Mouse (Mus musculus) forebrain, embryonic 15.5 days (tissue): ENCODE results near the gene Slc38a9. TPM values are rescaled to one million over a fixed set of nuclear protein-coding genes. Genes with fewer than 3 reads are reported as not detected.

Experiments used
- ATAC-seq: fragments of 200-750 bp; cut with Nextera tagmentation; replicated peaks from 2 replicates; pipeline ENCODE4 v1.8.0; 2017; ENCODE audit warnings: mild to moderate bottlenecking, moderate TSS enrichment, moderate library complexity
- H3K27ac ChIP-seq: fragments of 300-500 bp; sonication (generic); replicated peaks from 2 replicates; pipeline ENCODE4 v1.5.1; 2015; ENCODE audit warnings: mild to moderate bottlenecking, inconsistent platforms
- H3K27me3 ChIP-seq: fragments of 300-500 bp; sonication (generic); 2 replicates; pipeline ENCODE4 v1.6.1; 2015; ENCODE audit warnings: inconsistent platforms
- H3K36me3 ChIP-seq: fragments of 300-500 bp; sonication (generic); 2 replicates; pipeline ENCODE4 v1.6.1; 2015; ENCODE audit warnings: mild to moderate bottlenecking, inconsistent platforms
- H3K4me1 ChIP-seq: fragments of 300-500 bp; sonication (generic); 2 replicates; pipeline ENCODE4 v1.6.1; 2015; ENCODE audit warnings: inconsistent platforms
- H3K4me2 ChIP-seq: fragments of 300-500 bp; sonication (generic); replicated peaks from 2 replicates; pipeline ENCODE4 v1.6.1; 2015; ENCODE audit warnings: mild to moderate bottlenecking, inconsistent platforms
- H3K4me3 ChIP-seq: fragments of 300-500 bp; sonication (generic); 2 replicates; pipeline ENCODE4 v1.5.1; 2015; ENCODE audit warnings: mild to moderate bottlenecking, inconsistent platforms
- H3K9ac ChIP-seq: fragments of 300-500 bp; sonication (generic); replicated peaks from 2 replicates; pipeline ENCODE4 v1.6.1; 2015; ENCODE audit warnings: mild to moderate bottlenecking, inconsistent platforms
- H3K9me3 ChIP-seq: fragments of 300-500 bp; sonication (generic); 2 replicates; pipeline ENCODE4 v1.6.1; 2016; ENCODE audit warnings: inconsistent platforms
- WGBS: fragments of 180-500 bp; shearing (Covaris S2); methylation state at CpG from one replicate; pipeline ENCODE4 v1.1.7; 2015; ENCODE audit warnings: mixed read lengths; 5-methylcytosine and 5-hydroxymethylcytosine counted together
- polyA plus RNA-seq: library from polyadenylated mRNA; unstranded; fragments of >200 nt; fragmentation: Nextera tagmentation; extraction: Ambion mirVana; gene quantifications from 2 replicates; pipeline ENCODE4 v1.2.1, GENCODE M21; 2015

The Slc38a9 gene
- polyA plus RNA-seq, 1 experiment from 2014 or later, result 28.0 TPM

GRCm38 (mm10) chr13:112652205-112652604 is 8.3 kb upstream of the Slc38a9 start, which contains the start of gene Ddx4:
Gene Ddx4, minus strand, starts transcription at chr13:112652475.
- H3K4me2 ChIP-seq, result no peak within 1 kb of the TSS
- no peaks in the 10 kb centered on the region for H3K36me3 ChIP-seq
- no peaks in the 10 kb centered on the region for H3K27me3 ChIP-seq
- H3K4me3 ChIP-seq, result no peak within 1 kb of the TSS
- no peak within 1 kb of the TSS for H3K9ac ChIP-seq
- WGBS, result 82% methylated on average over 45 of the region's 45 CpGs
- H3K27ac ChIP-seq, result no peak within 1 kb of the TSS
- no peaks in the 10 kb centered on the region for H3K9me3 ChIP-seq
- H3K4me1 ChIP-seq, result no peaks in the 10 kb centered on the region
- ATAC-seq, result no peak

GRCm38 (mm10) chr13:112659986-112660573 is 471 bp upstream of the Slc38a9 start:
- Histone ChIP-seq H3K9ac (peak overlapping the region; percentile 75), H3K4me3 (peak overlapping the region; percentile 62), H3K36me3 (no peaks in the 10 kb centered on the region), H3K27ac (no peak overlapping the region), H3K9me3 (no peaks in the 10 kb centered on the region), H3K4me2 (peak overlapping the region; percentile 56), H3K27me3 (no peaks in the 10 kb centered on the region), H3K4me1 (peaks cover 11% of the 10 kb centered on the region)
- peak; percentile 46 for ATAC-seq
- 2% methylated on average over 10 of the region's 10 CpGs for WGBS

GRCm38 (mm10) chr13:112661687-112662086 is 1.1 kb downstream of the Slc38a9 start:
- Histone ChIP-seq H3K27ac (no peak overlapping the region), H3K36me3 (no peaks in the 10 kb centered on the region), H3K4me2 (peak overlapping the region; percentile 73), H3K27me3 (no peaks in the 10 kb centered on the region), H3K9ac (no peak overlapping the region), H3K9me3 (no peaks in the 10 kb centered on the region), H3K4me3 (peak overlapping the region; percentile 62), H3K4me1 (peaks cover 11% of the 10 kb centered on the region)
- ATAC-seq, result no peak
- 68% methylated on average over 2 of the region's 2 CpGs for WGBS

DNA sequence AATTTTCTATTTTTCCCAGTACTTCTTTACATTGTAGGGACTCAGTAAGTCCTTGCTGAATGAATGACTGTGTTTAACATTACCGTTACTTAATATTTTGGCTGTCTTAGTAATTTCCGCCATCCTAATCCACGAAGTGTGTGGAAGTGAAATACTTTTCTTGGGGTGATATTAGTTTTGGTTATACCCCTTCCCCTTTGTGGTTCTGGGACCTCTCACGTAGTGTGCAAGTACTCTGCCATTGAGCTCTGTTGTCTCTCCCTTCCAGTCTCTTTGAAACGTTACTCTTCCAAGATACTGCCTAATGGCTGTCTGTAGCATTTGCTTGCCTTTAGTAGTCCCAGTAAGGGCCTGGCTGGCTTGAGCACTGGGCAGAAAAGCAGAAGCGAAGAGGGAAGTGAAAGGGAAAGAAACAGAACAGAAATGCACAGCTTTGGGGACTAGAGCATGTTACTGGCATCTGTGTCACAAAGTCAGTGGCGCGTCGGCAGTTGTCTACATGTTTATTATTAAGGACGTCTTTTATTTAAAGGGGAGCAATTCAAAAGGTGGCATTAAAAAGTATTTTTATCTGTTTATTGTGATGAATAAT is 6.0 kb downstream of the Slc38a9 start:
- Histone ChIP-seq H3K9ac (no peak overlapping the region), H3K4me1 (peaks cover 2% of the 10 kb centered on the region), H3K9me3 (no peaks in the 10 kb centered on the region), H3K4me3 (no peak overlapping the region), H3K27ac (no peak overlapping the region), H3K4me2 (no peak overlapping the region), H3K36me3 (peaks cover 12% of the 10 kb centered on the region; the same call in 1 of the 2 replicates), H3K27me3 (no peaks in the 10 kb centered on the region)
- no peak for ATAC-seq
- 90% methylated on average over 10 of the region's 10 CpGs for WGBS

DNA sequence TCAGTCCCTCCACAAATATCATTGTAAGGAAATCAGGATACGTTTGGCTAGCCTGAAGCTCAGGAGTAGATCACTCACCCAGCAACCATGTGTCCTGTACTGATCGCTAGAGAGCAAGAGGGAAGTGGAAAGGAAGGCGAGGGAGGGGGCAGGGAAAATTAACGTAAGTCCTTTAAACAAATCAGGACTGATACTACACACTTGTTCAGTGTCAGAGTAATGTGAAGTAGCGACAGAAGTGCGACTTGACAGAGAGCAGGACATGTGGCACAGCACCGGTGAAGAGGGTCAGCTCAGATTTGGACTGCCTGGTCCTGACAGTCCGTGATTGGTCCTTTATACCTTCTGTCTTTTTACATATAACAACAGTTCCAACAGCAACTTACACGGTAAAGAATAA is 6.7 kb downstream of the Slc38a9 start:
- peaks cover 15% of the 10 kb centered on the region; the same call in 1 of the 2 replicates for H3K36me3 ChIP-seq
- H3K9me3 ChIP-seq, result no peaks in the 10 kb centered on the region
- no peak overlapping the region for H3K4me3 ChIP-seq
- no peaks in the 10 kb centered on the region for H3K4me1 ChIP-seq
- ATAC-seq, result no peak
- no peaks in the 10 kb centered on the region for H3K27me3 ChIP-seq
- 83% methylated on average over 9 of the region's 9 CpGs for WGBS
- H3K27ac ChIP-seq, result no peak overlapping the region
- no peak overlapping the region for H3K9ac ChIP-seq
- H3K4me2 ChIP-seq, result no peak overlapping the region

- Histone ChIP-seq H3K9me3 (no peaks in the 10 kb centered on the region), H3K4me2 (no peak overlapping the region), H3K9ac (no peak overlapping the region), H3K27ac (no peak overlapping the region), H3K36me3 (peaks cover 15% of the 10 kb centered on the region; the same call in 1 of the 2 replicates), H3K4me3 (no peak overlapping the region), H3K4me1 (peaks cover 4% of the 10 kb centered on the region), H3K27me3 (no peaks in the 10 kb centered on the region)
- no peak for ATAC-seq
- 70% methylated on average over 13 of the region's 13 CpGs for WGBS
Measured at GRCm38 (mm10) chr13:112671708-112672107, 11.2 kb downstream of the Slc38a9 start.

DNA sequence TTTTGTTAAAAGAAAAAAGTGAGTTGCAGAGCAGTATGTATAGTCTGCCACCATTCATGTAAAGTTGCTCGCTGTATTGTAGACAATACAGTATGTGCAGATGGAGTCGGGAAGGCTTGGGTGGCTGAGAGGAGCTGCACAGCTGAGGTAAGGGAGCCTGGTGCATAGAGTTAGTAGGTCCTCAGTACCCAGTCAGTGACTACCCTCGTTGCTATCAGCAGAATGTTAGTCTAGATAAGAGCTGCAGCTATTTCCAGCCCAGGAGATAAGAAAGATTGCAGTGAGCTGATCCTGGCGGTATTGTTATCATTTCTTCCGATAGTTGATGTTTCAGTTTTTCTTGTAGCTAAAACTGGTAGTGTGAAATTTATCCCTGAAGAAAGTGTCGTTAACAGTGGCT is 12.2 kb downstream of the Slc38a9 start:
- no peak for ATAC-seq
- whole genome bisulfite sequencing, result 91% methylated on average over 6 of the region's 6 CpGs
- Histone ChIP-seq H3K27ac (no peak overlapping the region), H3K27me3 (no peaks in the 10 kb centered on the region), H3K9ac (no peak overlapping the region), H3K4me3 (no peak overlapping the region), H3K4me1 (peaks cover 4% of the 10 kb centered on the region), H3K4me2 (no peak overlapping the region), H3K36me3 (peaks cover 15% of the 10 kb centered on the region; the same call in 1 of the 2 replicates), H3K9me3 (no peaks in the 10 kb centered on the region)

GRCm38 (mm10) chr13:112673899-112674447 is 13.4 kb downstream of the Slc38a9 start:
- peak; percentile 95 for ATAC-seq
- 8% methylated on average over 9 of the region's 9 CpGs for WGBS

DNA sequence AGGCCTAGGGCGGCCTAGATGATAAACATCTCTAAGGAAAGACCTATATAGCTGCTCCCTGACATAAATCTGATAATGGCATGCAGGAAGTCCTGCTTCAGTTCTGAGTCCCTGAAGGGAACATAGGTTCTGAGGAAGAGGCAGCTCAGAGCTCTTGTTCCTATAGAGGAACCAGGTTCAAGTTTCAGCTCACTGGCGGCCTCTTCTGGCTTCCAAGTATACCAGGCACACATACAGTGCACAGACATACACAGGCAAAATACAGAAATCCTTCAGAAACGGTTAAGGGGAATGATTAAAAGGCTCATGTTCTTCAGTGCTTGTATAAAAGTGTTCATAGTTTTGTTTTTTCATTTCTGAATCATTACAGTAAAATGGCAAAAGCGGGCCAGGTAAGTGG is 17.6 kb downstream of the Slc38a9 start:
- no peak overlapping the region for H3K9ac ChIP-seq
- H3K9me3 ChIP-seq, result no peaks in the 10 kb centered on the region
- H3K27me3 ChIP-seq, result no peaks in the 10 kb centered on the region
- H3K36me3 ChIP-seq, result 0 out of 2 replicates have a peak, but pooled peaks cover 2% of the 10 kb centered on the region
- no peak overlapping the region for H3K4me2 ChIP-seq
- ATAC-seq, result no peak
- H3K4me3 ChIP-seq, result no peak overlapping the region
- H3K4me1 ChIP-seq, result peaks cover 4% of the 10 kb centered on the region
- H3K27ac ChIP-seq, result no peak overlapping the region
- 90% methylated on average over 4 of the region's 4 CpGs for WGBS

More at GRCm38 (mm10) chr13:112673899-112674447, 13.4 kb downstream of the Slc38a9 start:
- H3K4me1 ChIP-seq, result peaks cover 4% of the 10 kb centered on the region
- no peak overlapping the region for H3K4me3 ChIP-seq
- no peaks in the 10 kb centered on the region for H3K9me3 ChIP-seq
- peaks cover 17% of the 10 kb centered on the region; the same call in 1 of the 2 replicates for H3K36me3 ChIP-seq
- no peaks in the 10 kb centered on the region for H3K27me3 ChIP-seq
- H3K9ac ChIP-seq, result no peak overlapping the region
- no peak overlapping the region for H3K4me2 ChIP-seq
- no peak overlapping the region for H3K27ac ChIP-seq

DNA sequence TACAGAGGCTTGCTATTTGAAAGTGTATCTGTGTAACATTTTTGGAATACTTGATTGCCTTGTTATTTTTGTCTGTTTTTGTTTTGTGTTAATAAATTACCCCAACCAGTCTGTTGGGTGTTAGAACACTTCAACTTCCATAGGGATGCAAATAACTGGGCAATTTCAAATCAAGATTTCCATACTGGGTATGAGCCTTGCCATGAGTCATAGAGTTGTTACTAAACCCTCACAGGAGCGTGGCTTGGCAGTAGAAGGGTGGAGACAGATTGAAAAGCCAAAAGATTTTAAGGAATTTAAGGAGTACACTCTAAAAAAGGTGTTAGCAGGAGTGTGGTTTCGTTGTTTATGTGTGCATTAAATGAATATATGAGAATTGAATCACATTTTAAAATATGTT is 22.8 kb downstream of the Slc38a9 start:
- Histone ChIP-seq H3K4me2 (no peak overlapping the region), H3K27me3 (no peaks in the 10 kb centered on the region), H3K36me3 (peaks cover 2% of the 10 kb centered on the region; the same call in 1 of the 2 replicates), H3K9ac (no peak overlapping the region), H3K4me1 (no peaks in the 10 kb centered on the region), H3K27ac (no peak overlapping the region), H3K9me3 (no peaks in the 10 kb centered on the region), H3K4me3 (no peak overlapping the region)
- no peak for ATAC-seq
- 79% methylated on average over 2 of the region's 2 CpGs for WGBS

- Histone ChIP-seq H3K27me3 (no peaks in the 10 kb centered on the region), H3K4me3 (no peak overlapping the region), H3K9me3 (no peaks in the 10 kb centered on the region), H3K4me2 (no peak overlapping the region), H3K9ac (no peak overlapping the region), H3K4me1 (no peaks in the 10 kb centered on the region), H3K27ac (no peak overlapping the region), H3K36me3 (no peaks in the 10 kb centered on the region; the same call in 1 of the 2 replicates)
- ATAC-seq, result no peak
- 86% methylated on average over 6 of the region's 6 CpGs for WGBS
Measured at GRCm38 (mm10) chr13:112683970-112684369, 23.4 kb downstream of the Slc38a9 start.

GRCm38 (mm10) chr13:112686155-112686554 is 25.6 kb downstream of the Slc38a9 start:
- Histone ChIP-seq H3K4me3 (no peak overlapping the region), H3K36me3 (peaks cover 3% of the 10 kb centered on the region), H3K27me3 (no peaks in the 10 kb centered on the region), H3K9me3 (no peaks in the 10 kb centered on the region), H3K4me2 (no peak overlapping the region), H3K9ac (no peak overlapping the region), H3K4me1 (no peaks in the 10 kb centered on the region), H3K27ac (no peak overlapping the region)
- 78% methylated on average over 2 of the region's 2 CpGs for WGBS
- no peak for ATAC-seq
